Mouse (Mus musculus) CH12.LX (cell line): ENCODE measurements around the gene C2cd4a. TPM values are rescaled to one million over a fixed set of nuclear protein-coding genes. Genes with fewer than 3 reads are reported as not detected.

Experiments
- DNase-seq: peaks from one replicate; pipeline ENCODE4 v3.0.0-alpha.2; 2013; ENCODE audit errors: extremely low read depth
- H3K27ac ChIP-seq: 2 replicates; pipeline ENCODE4 v1.5.1; 2012; ENCODE audit warnings: low read depth, mild to moderate bottlenecking, control low read depth, moderate library complexity; ENCODE audit not compliant: insufficient read depth
- H3K27me3 ChIP-seq: replicated peaks from 2 replicates; pipeline ENCODE3; 2012; ENCODE audit warnings: inconsistent platforms
- H3K36me3 ChIP-seq, 2 experiments: replicated peaks in 1 of 2; 2 replicates each; pipeline versions ENCODE3 to v1.6.1; 2012; ENCODE audit warnings: inconsistent platforms in 1 of 2, low read length in 1 of 2, mild to moderate bottlenecking in 1 of 2, mixed read lengths in 1 of 2, moderate library complexity in 1 of 2; ENCODE audit not compliant: control insufficient read depth in 1 of 2, insufficient read depth in 1 of 2
- H3K4me1 ChIP-seq, 2 experiments: 2 replicates each; pipeline ENCODE4 v1.6.1; 2012; ENCODE audit warnings: inconsistent platforms in 1 of 2, moderate library complexity in 1 of 2; ENCODE audit not compliant: insufficient read depth in 2 of 2, control insufficient read depth in 1 of 2
- H3K4me2 ChIP-seq: 2 replicates; pipeline ENCODE4 v1.6.1; 2012; ENCODE audit warnings: low read depth, mild to moderate bottlenecking, control low read depth; ENCODE audit not compliant: poor library complexity, insufficient read depth, severe bottlenecking
- H3K4me3 ChIP-seq, 3 experiments: fragments of 150-350 bp in 1 of 3; sonication (generic) in 1 of 3; replicated peaks in 1 of 3; 2 replicates each; pipeline versions ENCODE3 to v1.5.1; 2011 to 2012; ENCODE audit warnings: low read depth in 2 of 3, low read length in 2 of 3, mild to moderate bottlenecking in 2 of 3, moderate library complexity in 2 of 3, control low read depth in 1 of 3, improper control_type of control experiment in 1 of 3, inconsistent platforms in 1 of 3, mixed read lengths in 1 of 3; ENCODE audit not compliant: poor library complexity in 1 of 3
- H3K79me2 ChIP-seq: replicated peaks from 2 replicates; pipeline ENCODE4 v1.6.1; 2012; ENCODE audit warnings: mild to moderate bottlenecking, moderate library complexity; ENCODE audit not compliant: control insufficient read depth, poor library complexity, insufficient read depth, severe bottlenecking; ENCODE audit errors: extremely low read depth
- H3K9ac ChIP-seq: 2 replicates; pipeline ENCODE4 v1.6.1; 2012; ENCODE audit warnings: low read depth, mild to moderate bottlenecking, control low read depth, moderate library complexity; ENCODE audit not compliant: insufficient read depth
- H3K9me3 ChIP-seq: replicated peaks from 2 replicates; pipeline ENCODE3; 2012; ENCODE audit warnings: low read length, inconsistent platforms, mixed read lengths
- BHLHE40 ChIP-seq: IDR thresholded peaks from 2 replicates; pipeline ENCODE4 v1.6.1; 2011; ENCODE audit warnings: mild to moderate bottlenecking, low read depth, low read length, improper control_type of control experiment
- CTCF ChIP-seq, 2 experiments: IDR thresholded peaks in 1 of 2; conservative IDR thresholded peaks in 1 of 2; 2 replicates each; pipeline ENCODE4 v1.5.1; 2011 to 2012; ENCODE audit warnings: low read depth in 2 of 2, low read length in 2 of 2, improper control_type of control experiment in 1 of 2, inconsistent platforms in 1 of 2, mild to moderate bottlenecking in 1 of 2, moderate library complexity in 1 of 2
- ELF1 ChIP-seq: IDR thresholded peaks from 2 replicates; pipeline ENCODE4 v1.6.1; 2014; ENCODE audit warnings: low read depth, mild to moderate bottlenecking, inconsistent platforms, low read length, improper control_type of control experiment
- EP300 ChIP-seq: IDR thresholded peaks from 2 replicates; pipeline ENCODE4 v1.6.1; 2011; ENCODE audit warnings: low read length, improper control_type of control experiment
- GABPA ChIP-seq: IDR thresholded peaks from 2 replicates; pipeline ENCODE4 v1.6.1; 2012; ENCODE audit warnings: low read depth, low read length, improper control_type of control experiment, inconsistent platforms; ENCODE audit not compliant: insufficient replicate concordance
- JUND ChIP-seq: conservative IDR thresholded peaks from 2 replicates; pipeline ENCODE4 v1.6.1; 2011; ENCODE audit warnings: low read depth, low read length, improper control_type of control experiment
- MAFK ChIP-seq: IDR thresholded peaks from 2 replicates; pipeline ENCODE4 v1.6.1; 2011; ENCODE audit warnings: low read length, improper control_type of control experiment; ENCODE audit not compliant: insufficient replicate concordance
- MAZ ChIP-seq: IDR thresholded peaks from 2 replicates; pipeline ENCODE4 v1.6.1; 2012; ENCODE audit warnings: low read depth, mild to moderate bottlenecking, inconsistent platforms, low read length, improper control_type of control experiment, moderate library complexity
- MXI1 ChIP-seq: IDR thresholded peaks from 2 replicates; pipeline ENCODE4 v1.6.1; 2011; ENCODE audit warnings: mild to moderate bottlenecking, low read depth, low read length, improper control_type of control experiment
- MYC ChIP-seq: IDR thresholded peaks from 2 replicates; pipeline ENCODE4 v1.6.1; 2011; ENCODE audit warnings: low read depth, mild to moderate bottlenecking, improper control_type of control experiment, low read length
- NELFE ChIP-seq: IDR thresholded peaks from 2 replicates; pipeline ENCODE4 v1.6.1; 2011; ENCODE audit warnings: low read depth, low read length, improper control_type of control experiment
- PAX5 ChIP-seq: IDR thresholded peaks from 2 replicates; pipeline ENCODE4 v1.6.1; 2012; ENCODE audit warnings: low read length, inconsistent platforms, mixed read lengths
- POLR2A ChIP-seq: IDR thresholded peaks from 2 replicates; pipeline ENCODE4 v1.6.1; 2011; ENCODE audit warnings: low read depth, mild to moderate bottlenecking, improper control_type of control experiment, low read length
- POLR2AphosphoS2 ChIP-seq: IDR thresholded peaks from 2 replicates; pipeline ENCODE4 v1.6.1; 2011; ENCODE audit warnings: low read depth, low read length, improper control_type of control experiment
- RCOR1 ChIP-seq: conservative IDR thresholded peaks from 2 replicates; pipeline ENCODE4 v1.6.1; 2012; ENCODE audit warnings: low read depth, mild to moderate bottlenecking, inconsistent platforms, low read length, improper control_type of control experiment
- SIN3A ChIP-seq: IDR thresholded peaks from 2 replicates; pipeline ENCODE4 v1.6.1; 2012; ENCODE audit warnings: low read length, improper control_type of control experiment, inconsistent platforms
- SMC3 ChIP-seq: IDR thresholded peaks from 2 replicates; pipeline ENCODE4 v1.6.1; 2011; ENCODE audit warnings: low read depth, low read length, improper control_type of control experiment
- TBP ChIP-seq: conservative IDR thresholded peaks from 2 replicates; pipeline ENCODE4 v1.6.1; 2011; ENCODE audit warnings: low read depth, low read length, improper control_type of control experiment
- UBTF ChIP-seq: IDR thresholded peaks from 2 replicates; pipeline ENCODE4 v1.6.1; 2012; ENCODE audit warnings: low read depth, mild to moderate bottlenecking, inconsistent platforms, low read length, improper control_type of control experiment, moderate library complexity
- USF2 ChIP-seq: conservative IDR thresholded peaks from 2 replicates; pipeline ENCODE4 v1.6.1; 2011; ENCODE audit warnings: low read depth, low read length, improper control_type of control experiment
- ZKSCAN1 ChIP-seq: IDR thresholded peaks from 2 replicates; pipeline ENCODE4 v1.6.1; 2012; ENCODE audit warnings: low read depth, inconsistent platforms, low read length, improper control_type of control experiment, borderline replicate concordance
- dilution Hi-C: fragments of 300-500 bp; cut with MboI; formaldehyde crosslinking; loops from 2 replicates; pipeline ENCODE4 v1.14.3; 2020; ENCODE audit warnings: low sequenced_read_pairs; ENCODE audit not compliant: extremely low pct_unique_long_range_greater_than_20kb, extremely low pct_ligation_motif_present
- in situ Hi-C: fragments of 300-500 bp; cut with MboI; formaldehyde crosslinking; loops from 3 replicates; pipeline ENCODE4 v1.14.3; 2019; ENCODE audit warnings: low sequenced_read_pairs, low pct_ligation_motif_present, low pct_unique_long_range_greater_than_20kb, mixed read lengths
- polyA plus RNA-seq: library from polyadenylated mRNA; unstranded; fragments of >175 nt; gene quantifications from 2 replicates; pipeline ENCODE4 v1.2.1, GENCODE M21; 2012; ENCODE audit warnings: low read depth; ENCODE audit not compliant: insufficient read length
- total RNA-seq, 2 experiments: library from RNA; depleted of rRNA; stranded (reverse); fragments of 300-350 nt in 1 of 2; fragments of >200 nt in 1 of 2; gene quantifications; 2 replicates each; pipeline ENCODE4 v1.2.3; 2012 to 2014

The C2cd4a gene
- total and polyA plus RNA-seq, 3 experiments = 0.16 TPM; not detected in 2

GRCm38 (mm10) chr9:67794668-67795067, 37.5 kb downstream of the C2cd4a start:
- Histone ChIP-seq H3K27ac (no peak overlapping the region), H3K9ac (no peak overlapping the region), H3K4me1 (peaks cover 3 to 12% of the 10 kb centered on the region in 2 experiments), H3K4me3 (no peak overlapping the region), H3K9me3 (no peaks in the 10 kb centered on the region), H3K27me3 (no peaks in the 10 kb centered on the region), H3K36me3 (no peaks in the 10 kb centered on the region), H3K79me2 (no peaks in the 10 kb centered on the region), H3K4me2 (no peak overlapping the region)
- dilution Hi-C loops (no loop called here), in situ Hi-C loops (no loop called here)
- no peak for TF ChIP-seq UBTF
- TF ChIP-seq SMC3 = no peak
- TF ChIP-seq CTCF (conservative IDR thresholded peaks at IDR 0.05 in 1 of 2, IDR thresholded peaks at IDR 0.05 in 1 of 2; ENCODE audit: low read depth in 2 of 2, low read length in 2 of 2) = no peak
- TF ChIP-seq SIN3A = no peak
- no peak for TF ChIP-seq ELF1
- TF ChIP-seq ZKSCAN1 = no peak
- no peak for TF ChIP-seq POLR2A
- no peak for TF ChIP-seq RCOR1
- no peak for DNase-seq

- no peak overlapping the region for H3K9ac ChIP-seq
- no peak overlapping the region for H3K4me3 ChIP-seq
- H3K4me1 ChIP-seq = peaks cover 2 to 7% of the 10 kb centered on the region in 2 experiments
- DNase-seq = no peak
- H3K27ac ChIP-seq = no peak overlapping the region
- no peaks in the 10 kb centered on the region for H3K79me2 ChIP-seq
- TF ChIP-seq TBP (no peak), JUND (no peak), MAFK (no peak), SIN3A (no peak), BHLHE40 (no peak), SMC3 (no peak), MXI1 (no peak), MYC (no peak), NELFE (no peak), GABPA (no peak)
- in situ Hi-C loops = no loop called here
- no peaks in the 10 kb centered on the region for H3K9me3 ChIP-seq
- no peaks in the 10 kb centered on the region for H3K36me3 ChIP-seq
- dilution Hi-C loops = no loop called here
- H3K4me2 ChIP-seq = no peak overlapping the region
- H3K27me3 ChIP-seq = no peaks in the 10 kb centered on the region
Measured at GRCm38 (mm10) chr9:67794216-67794615, 37.9 kb downstream of the C2cd4a start.

GRCm38 (mm10) chr9:67793501-67793900, 38.6 kb downstream of the C2cd4a start:
- in situ Hi-C loops = no loop called here
- TF ChIP-seq EP300 (no peak), MAZ (no peak), USF2 (no peak), PAX5 (no peak), POLR2AphosphoS2 (no peak), ELF1 (no peak), GABPA (no peak)
- no peak overlapping the region for H3K4me2 ChIP-seq
- no peak overlapping the region for H3K9ac ChIP-seq
- dilution Hi-C loops = no loop called here
- no peaks in the 10 kb centered on the region for H3K36me3 ChIP-seq
- no peaks in the 10 kb centered on the region for H3K27me3 ChIP-seq
- H3K4me3 ChIP-seq = no peak overlapping the region
- H3K4me1 ChIP-seq = peaks cover 0 to under 1% of the 10 kb centered on the region in 2 experiments; a peak in 2 of 4 replicates
- no peaks in the 10 kb centered on the region for H3K79me2 ChIP-seq
- DNase-seq = no peak
- H3K9me3 ChIP-seq = no peaks in the 10 kb centered on the region
- no peak overlapping the region for H3K27ac ChIP-seq
